In genomic region chr5:35755131-35755733, GRCm38 (mm10) we compare ENCODE assay signal across 9 mouse cellular contexts. TPM values are rescaled to one million over a fixed set of nuclear protein-coding genes. Genes with fewer than 3 reads are reported as not detected.
DNase-seq lines count a peak whose midpoint lies in the region; ATAC-seq lines count a peak whose summit lies in the region.
"Had no signal": no experiment of that assay in that cellular context is flagged by ENCODE, and none has a peak within 500 bp of the region (broad histone marks: within the 10 kb centered on the region; RNA-seq: fewer than 3 reads in every experiment).

No protein-coding gene starts in this region.

- H3K4me3 ChIP-seq in heart, embryonic 10.5 days, result no peak overlapping the region
- H3K4me3 ChIP-seq in embryonic facial prominence, embryonic 14.5 days (ENCODE audit: low read depth, low read length), result no peak overlapping the region
- H3K4me3 ChIP-seq: stomach, embryonic 15.5 days had no signal

- no peak overlapping the region for H3K9ac ChIP-seq in embryonic facial prominence, embryonic 14.5 days (ENCODE audit: low read depth, low read length)
- H3K9ac ChIP-seq: stomach, embryonic 15.5 days had no signal

- no peak overlapping the region for H3K27ac ChIP-seq in heart, embryonic 10.5 days
- no peak overlapping the region for H3K27ac ChIP-seq in embryonic facial prominence, embryonic 14.5 days (replicated peaks; ENCODE audit: low read depth, low read length)
- H3K27ac ChIP-seq: stomach, embryonic 15.5 days had no signal

- H3K36me3 ChIP-seq in heart, embryonic 10.5 days, result no peaks in the 10 kb centered on the region
- no peaks in the 10 kb centered on the region for H3K36me3 ChIP-seq in embryonic facial prominence, embryonic 14.5 days (ENCODE audit: control insufficient read depth, insufficient read depth, low read length)
- H3K36me3 ChIP-seq: stomach, embryonic 15.5 days had no signal

- H3K27me3 ChIP-seq in heart, embryonic 10.5 days (ENCODE audit: insufficient read depth, poor library complexity, severe bottlenecking), result peaks cover 60% of the 10 kb centered on the region
- H3K27me3 ChIP-seq in embryonic facial prominence, embryonic 14.5 days (replicated peaks; ENCODE audit: control insufficient read depth, insufficient read depth, low read length), result peaks cover 31% of the 10 kb centered on the region

- 28% methylated on average over 5 of the region's 5 CpGs for WGBS in heart, embryonic 10.5 days
- WGBS in embryonic facial prominence, embryonic 14.5 days, result 30% methylated on average over 5 of the region's 5 CpGs

- DNase-seq in heart, adult 8-10 months (ENCODE audit: low spot score), result peak; percentile 66
- no peak for DNase-seq in heart, embryonic 10.5 days (ENCODE audit: low spot score)
- DNase-seq in B cell, adult 2 months, result peak; percentile 64
- peak; percentile 64 to 81 for DNase-seq in adrenal gland, postnatal 36 days
- peak; percentile 58 for DNase-seq in embryonic facial prominence, embryonic 14.5 days (ENCODE audit: low spot score)
- DNase-seq in kidney, postnatal 4 days, result peak; percentile 79 to 83
- peak; percentile 36 for DNase-seq in testis, postnatal 14 days (ENCODE audit: low spot score)

- H3K9me3 ChIP-seq in heart, embryonic 10.5 days, result no peaks in the 10 kb centered on the region
- H3K9me3 ChIP-seq in embryonic facial prominence, embryonic 14.5 days (ENCODE audit: control insufficient read depth, low read length), result no peaks in the 10 kb centered on the region
- H3K9me3 ChIP-seq: stomach, embryonic 15.5 days had no signal

- no peak for ATAC-seq in embryonic facial prominence, embryonic 14.5 days (ENCODE audit: low read depth)
- peak; percentile 40 for ATAC-seq in megakaryocyte-erythroid progenitor cell, adult 5-6 weeks (replicated peaks; ENCODE audit: low FRiP score, low TSS enrichment, poor library complexity, severe bottlenecking)

- H3K4me1 ChIP-seq in heart, embryonic 10.5 days, result peaks cover 25% of the 10 kb centered on the region
- H3K4me1 ChIP-seq in embryonic facial prominence, embryonic 14.5 days (ENCODE audit: control insufficient read depth, insufficient read depth, low read length), result peaks cover 6% of the 10 kb centered on the region; the same call in 1 of the 2 replicates

- H3K4me2 ChIP-seq in embryonic facial prominence, embryonic 14.5 days (ENCODE audit: low read depth, low read length), result no peak overlapping the region
- H3K4me2 ChIP-seq: stomach, embryonic 15.5 days had no signal

RNA-seq across cellular contexts. Expression of gene Ablim2, which starts 2.4 kb away (rescaled TPM):
- 10 to 100 TPM; 18.5 to 28.5 (median 20.9) TPM for total RNA-seq in heart, adult 8-10 months (2022)
- polyA plus RNA-seq in heart, embryonic 10.5 days (2016; fragmentation: Nextera tagmentation; extraction: Ambion mirVana), result 1.7 and 2.6 TPM in 2 replicates
- 1 to 10 TPM; 6.2 to 8.5 TPM for total RNA-seq in adrenal gland, postnatal 36 days (2021)
- 3.4 and 5.4 TPM in 2 replicates for polyA plus RNA-seq in embryonic facial prominence, embryonic 14.5 days (2014; fragmentation: Nextera tagmentation; extraction: Ambion mirVana)
- 0.22 TPM in 1 of 2 replicates, not detected in the other for total RNA-seq in megakaryocyte-erythroid progenitor cell, adult 5-6 weeks (2014; fragmentation: Nextera tagmentation)
- 0.38 and 3.1 TPM in 2 replicates for total RNA-seq in megakaryocyte-erythroid progenitor cell, adult 5-6 weeks (2017)

RNA-seq across cellular contexts. Expression of gene Sh3tc1, which starts 15.4 kb away (rescaled TPM):
- 1 to 10 TPM; 6.5 to 9.1 (median 7.9) TPM for total RNA-seq in heart, adult 8-10 months (2022)
- polyA plus RNA-seq in heart, embryonic 10.5 days (2016; fragmentation: Nextera tagmentation; extraction: Ambion mirVana), result 7.8 and 13.1 TPM in 2 replicates
- 10 to 100 TPM; 16.8 to 24.0 TPM for total RNA-seq in adrenal gland, postnatal 36 days (2021)
- polyA plus RNA-seq in embryonic facial prominence, embryonic 14.5 days (2014; fragmentation: Nextera tagmentation; extraction: Ambion mirVana), result 5.1 and 5.3 TPM in 2 replicates
- 2.5 TPM in 1 of 2 replicates, not detected in the other for total RNA-seq in megakaryocyte-erythroid progenitor cell, adult 5-6 weeks (2014; fragmentation: Nextera tagmentation)
- 0.23 TPM in 1 of 2 replicates, not detected in the other for total RNA-seq in megakaryocyte-erythroid progenitor cell, adult 5-6 weeks (2017)
